Mouse (Mus musculus) kidney, adult 2 months (tissue): Measurements from ENCODE around the gene Rnaseh2c.

Experiments used
- CTCF ChIP-seq: fragments of 200-500 bp; conservative IDR thresholded peaks from 2 replicates; pipeline ENCODE4 v1.5.1; 2011; ENCODE audit warnings: low read depth, mild to moderate bottlenecking, control low read depth, low read length, moderate library complexity, mixed read lengths; ENCODE audit not compliant: insufficient read depth, insufficient read length
- POLR2A ChIP-seq: fragments of 200-500 bp; IDR thresholded peaks from one replicate; pipeline ENCODE4 v1.6.1; 2011; ENCODE audit warnings: low read depth, low read length, control low read depth

- no peak for TF ChIP-seq CTCF
- TF ChIP-seq POLR2A: no peak
These were observed 32.2 kb upstream of the Rnaseh2c start for GRCm38 (mm10) chr19:5569521-5569920.
